Comparison of ENCODE assay signal across 22 mouse cellular contexts in the genomic region with DNA sequence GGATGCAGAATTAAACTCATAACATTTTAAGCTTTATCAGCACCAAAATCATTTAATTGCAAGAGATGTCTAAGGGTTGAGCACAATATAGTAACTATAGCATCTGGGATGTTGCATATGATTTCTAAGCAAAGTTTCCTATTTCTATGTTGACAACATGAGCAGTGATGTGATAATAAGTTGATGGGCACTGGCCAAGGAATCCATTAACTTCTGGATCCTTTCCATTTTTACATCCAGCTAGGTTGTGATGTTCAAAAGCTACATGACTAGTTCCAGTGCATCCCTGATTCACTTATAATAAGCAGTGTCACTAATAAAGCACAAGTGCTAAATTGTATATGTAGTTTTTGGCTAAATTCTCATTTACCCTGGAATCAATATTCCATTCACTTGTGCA.
"Had no signal": no experiment of that assay in that cellular context is flagged by ENCODE, and none has a peak within 500 bp of the region (broad histone marks: within the 10 kb centered on the region; RNA-seq: fewer than 3 reads in every experiment).

No protein-coding gene starts in this region.

- H3K36me3 ChIP-seq: limb, embryonic 12.5 days; limb, embryonic 15.5 days; liver, embryonic 12.5 days; liver, embryonic 15.5 days; lung, embryonic 15.5 days; midbrain, embryonic 10.5 days; neural tube, embryonic 12.5 days; neural tube, embryonic 15.5 days had no signal

- H3K27me3 ChIP-seq: limb, embryonic 12.5 days; limb, embryonic 15.5 days; liver, embryonic 12.5 days; liver, embryonic 15.5 days; lung, embryonic 15.5 days; megakaryocyte, embryonic 14.5 days; neural tube, embryonic 12.5 days; neural tube, embryonic 15.5 days had no signal

- H3K4me2 ChIP-seq: limb, embryonic 12.5 days; limb, embryonic 15.5 days; liver, embryonic 12.5 days; liver, embryonic 15.5 days; lung, embryonic 15.5 days; neural tube, embryonic 12.5 days; neural tube, embryonic 15.5 days had no signal

- H3K4me1 ChIP-seq: limb, embryonic 12.5 days; limb, embryonic 15.5 days; liver, embryonic 12.5 days; liver, embryonic 15.5 days; lung, embryonic 15.5 days; megakaryocyte, embryonic 14.5 days; midbrain, embryonic 10.5 days; neural tube, embryonic 12.5 days; neural tube, embryonic 15.5 days had no signal

- ATAC-seq: liver, embryonic 12.5 days; midbrain, embryonic 16.5 days had no signal

- H3K27ac ChIP-seq: limb, embryonic 12.5 days; limb, embryonic 15.5 days; liver, embryonic 12.5 days; liver, embryonic 15.5 days; lung, embryonic 15.5 days; midbrain, embryonic 10.5 days; neural tube, embryonic 12.5 days; neural tube, embryonic 15.5 days; stomach, postnatal 0 days had no signal

- H3K9ac ChIP-seq: limb, embryonic 12.5 days; limb, embryonic 15.5 days; liver, embryonic 12.5 days; liver, embryonic 15.5 days; lung, embryonic 15.5 days; neural tube, embryonic 12.5 days; neural tube, embryonic 15.5 days had no signal

- H3K4me3 ChIP-seq: limb, embryonic 12.5 days; limb, embryonic 15.5 days; liver, embryonic 12.5 days; liver, embryonic 15.5 days; lung, embryonic 15.5 days; megakaryocyte, embryonic 14.5 days; midbrain, embryonic 10.5 days; neural tube, embryonic 12.5 days; neural tube, embryonic 15.5 days had no signal

- DNase-seq: kidney, adult 18-20 months; kidney, adult 9 months; kidney, postnatal 14 days; kidney, postnatal 4 days; left cerebral cortex, postnatal 4 days; lung, adult 18-20 months; lung, postnatal 10 days; lung, postnatal 36 days; thymus, adult 2 months; thymus, postnatal 14 days; thymus, postnatal 4 days had no signal

- H3K9me3 ChIP-seq: limb, embryonic 12.5 days; limb, embryonic 15.5 days; liver, embryonic 12.5 days; liver, embryonic 15.5 days; lung, embryonic 15.5 days; midbrain, embryonic 10.5 days; neural tube, embryonic 12.5 days; neural tube, embryonic 15.5 days had no signal
